Mouse (Mus musculus): ENCODE results near the gene Tango6.

- TF ChIP-seq TCF3 (IDR thresholded peaks at IDR 0.05; ENCODE audit: insufficient read length, low read depth) (no peak), POLR2A (IDR thresholded peaks at IDR 0.05; ENCODE audit: insufficient read length, low read depth) (no peak), USF1 (IDR thresholded peaks at IDR 0.05; ENCODE audit: low read depth) (no peak), POLR2AphosphoS2 (IDR thresholded peaks at IDR 0.05; ENCODE audit: insufficient read length, low read depth) (no peak), TCF12 (IDR thresholded peaks at IDR 0.05; ENCODE audit: insufficient read depth, poor library complexity, severe bottlenecking) (no peak)
Measured at GRCm38 (mm10) chr8:106638768-106639295, 44.0 kb upstream of the Tango6 start.
